Mouse (Mus musculus): ENCODE measurements around the gene Rps6ka3. TPM values are rescaled to one million over a fixed set of nuclear protein-coding genes. Genes with fewer than 3 reads are reported as not detected.
A peak's percentile ranks its signal among the peaks of the same experiment; 100 is the strongest.

Gene Rps6ka3
- polyA plus RNA-seq, 1 experiment from 2014 or later = 5.1 TPM

- Histone ChIP-seq H3K9me3 (ENCODE audit: control insufficient read depth, low read length) (no peaks in the 10 kb centered on the region), H3K4me3 (ENCODE audit: low read depth, low read length) (no peak overlapping the region), H3K9ac (ENCODE audit: low read depth, low read length) (no peak overlapping the region), H3K4me2 (no peak overlapping the region), H3K4me1 (replicated peaks; ENCODE audit: control insufficient read depth, insufficient read depth, low read length) (no peaks in the 10 kb centered on the region), H3K27ac (ENCODE audit: low read depth, low read length) (no peak overlapping the region), H3K27me3 (replicated peaks; ENCODE audit: control insufficient read depth, insufficient read depth, low read length) (no peaks in the 10 kb centered on the region), H3K36me3 (ENCODE audit: control insufficient read depth, insufficient read depth, low read length) (no peaks in the 10 kb centered on the region)
- no peak for DNase-seq (ENCODE audit: low spot score)
- ATAC-seq (replicated peaks; ENCODE audit: low FRiP score) = no peak
- WGBS = 100% methylated on average over 1 of the region's 1 CpGs
Measured at GRCm38 (mm10) chrX:159295879-159296278, 85.8 kb downstream of the Rps6ka3 start.

- H3K4me3 ChIP-seq (ENCODE audit: low read depth, low read length) = 0 out of 2 replicates have a peak overlapping the region, but pooled peaks have one; percentile 10
- ATAC-seq (replicated peaks; ENCODE audit: low FRiP score) (no peak), DNase-seq (ENCODE audit: low spot score) (peak; percentile 29)
- no peak overlapping the region for H3K9ac ChIP-seq (ENCODE audit: low read depth, low read length)
- H3K27ac ChIP-seq (ENCODE audit: low read depth, low read length) = no peak overlapping the region
- H3K27me3 ChIP-seq (replicated peaks; ENCODE audit: control insufficient read depth, insufficient read depth, low read length) = no peaks in the 10 kb centered on the region
- no peaks in the 10 kb centered on the region for H3K36me3 ChIP-seq (ENCODE audit: control insufficient read depth, insufficient read depth, low read length)
- 62% methylated on average over 11 of the region's 11 CpGs for WGBS
- H3K4me1 ChIP-seq (replicated peaks; ENCODE audit: control insufficient read depth, insufficient read depth, low read length) = no peaks in the 10 kb centered on the region
- H3K9me3 ChIP-seq (ENCODE audit: control insufficient read depth, low read length) = no peaks in the 10 kb centered on the region
- H3K4me2 ChIP-seq = peak overlapping the region; percentile 43
Measured at GRCm38 (mm10) chrX:159302349-159303311, 92.5 kb downstream of the Rps6ka3 start.

GRCm38 (mm10) chrX:159315293-159315692, 105.2 kb downstream of the Rps6ka3 start:
- no peak overlapping the region for H3K4me2 ChIP-seq
- no peak for ATAC-seq (replicated peaks; ENCODE audit: low FRiP score)
- no peak overlapping the region for H3K4me3 ChIP-seq (ENCODE audit: low read depth, low read length)
- H3K27ac ChIP-seq (ENCODE audit: low read depth, low read length) = no peak overlapping the region
- DNase-seq (ENCODE audit: low spot score) = no peak
- H3K9me3 ChIP-seq (ENCODE audit: control insufficient read depth, low read length) = no peaks in the 10 kb centered on the region
- no peak overlapping the region for H3K9ac ChIP-seq (ENCODE audit: low read depth, low read length)
- no peaks in the 10 kb centered on the region for H3K4me1 ChIP-seq (replicated peaks; ENCODE audit: control insufficient read depth, insufficient read depth, low read length)
- no peaks in the 10 kb centered on the region for H3K27me3 ChIP-seq (replicated peaks; ENCODE audit: control insufficient read depth, insufficient read depth, low read length)
- no peaks in the 10 kb centered on the region for H3K36me3 ChIP-seq (ENCODE audit: control insufficient read depth, insufficient read depth, low read length)
- WGBS = 77% methylated on average over 7 of the region's 7 CpGs

GRCm38 (mm10) chrX:159321342-159321741, 111.2 kb downstream of the Rps6ka3 start:
- Histone ChIP-seq H3K27ac (ENCODE audit: low read depth, low read length) (no peak overlapping the region), H3K4me1 (replicated peaks; ENCODE audit: control insufficient read depth, insufficient read depth, low read length) (no peaks in the 10 kb centered on the region), H3K9me3 (ENCODE audit: control insufficient read depth, low read length) (no peaks in the 10 kb centered on the region), H3K4me3 (ENCODE audit: low read depth, low read length) (no peak overlapping the region), H3K27me3 (replicated peaks; ENCODE audit: control insufficient read depth, insufficient read depth, low read length) (no peaks in the 10 kb centered on the region), H3K9ac (ENCODE audit: low read depth, low read length) (no peak overlapping the region), H3K4me2 (no peak overlapping the region), H3K36me3 (ENCODE audit: control insufficient read depth, insufficient read depth, low read length) (no peaks in the 10 kb centered on the region)
- WGBS = 31% methylated on average over 8 of the region's 8 CpGs
- ATAC-seq (replicated peaks; ENCODE audit: low FRiP score) = no peak
- DNase-seq (ENCODE audit: low spot score) = peak; percentile 32

GRCm38 (mm10) chrX:159364506-159364905, 154.4 kb downstream of the Rps6ka3 start:
- DNase-seq (ENCODE audit: low spot score) (no peak), ATAC-seq (replicated peaks; ENCODE audit: low FRiP score) (no peak)
- WGBS = 89% methylated on average over 3 of the region's 3 CpGs

GRCm38 (mm10) chrX:159371831-159372752, 162.0 kb downstream of the Rps6ka3 start, which contains the start of gene Eif1ax:
Gene Eif1ax, plus strand, starts transcription at chrX:159372178.
- Histone ChIP-seq H3K36me3 (ENCODE audit: control insufficient read depth, insufficient read depth, low read length) (no peaks in the 10 kb centered on the region), H3K4me1 (replicated peaks; ENCODE audit: control insufficient read depth, insufficient read depth, low read length) (0 out of 2 replicates have a peak, but pooled peaks cover 4% of the 10 kb centered on the region), H3K27me3 (replicated peaks; ENCODE audit: control insufficient read depth, insufficient read depth, low read length) (no peaks in the 10 kb centered on the region), H3K4me3 (ENCODE audit: low read depth, low read length) (peak within 1 kb of the TSS; percentile 76), H3K27ac (ENCODE audit: low read depth, low read length) (peak within 1 kb of the TSS; percentile 71), H3K9ac (ENCODE audit: low read depth, low read length) (peak within 1 kb of the TSS; percentile 78), H3K4me2 (peak within 1 kb of the TSS; percentile 65), H3K9me3 (ENCODE audit: control insufficient read depth, low read length) (no peaks in the 10 kb centered on the region)
- ATAC-seq (replicated peaks; ENCODE audit: low FRiP score) (peak; percentile 99), DNase-seq (ENCODE audit: low spot score) (peak; percentile 70)
- WGBS = 9% methylated on average over 55 of the region's 76 CpGs

More at GRCm38 (mm10) chrX:159364506-159364905, 154.4 kb downstream of the Rps6ka3 start:
- Histone ChIP-seq H3K4me2 (no peak overlapping the region), H3K9me3 (ENCODE audit: control insufficient read depth, low read length) (no peaks in the 10 kb centered on the region), H3K27me3 (replicated peaks; ENCODE audit: control insufficient read depth, insufficient read depth, low read length) (no peaks in the 10 kb centered on the region), H3K4me1 (replicated peaks; ENCODE audit: control insufficient read depth, insufficient read depth, low read length) (no peaks in the 10 kb centered on the region), H3K4me3 (ENCODE audit: low read depth, low read length) (no peak overlapping the region), H3K27ac (ENCODE audit: low read depth, low read length) (no peak overlapping the region), H3K36me3 (ENCODE audit: control insufficient read depth, insufficient read depth, low read length) (no peaks in the 10 kb centered on the region; the same call in 1 of the 2 replicates), H3K9ac (ENCODE audit: low read depth, low read length) (no peak overlapping the region)

GRCm38 (mm10) chrX:159372753-159373144, 162.6 kb downstream of the Rps6ka3 start:
- H3K9ac ChIP-seq (ENCODE audit: low read depth, low read length) = peak overlapping the region; percentile 78
- DNase-seq (ENCODE audit: low spot score) = no peak
- WGBS = 13% methylated on average over 9 of the region's 9 CpGs
- H3K4me2 ChIP-seq = peak overlapping the region; percentile 65
- peak overlapping the region; percentile 76 for H3K4me3 ChIP-seq (ENCODE audit: low read depth, low read length)
- no peaks in the 10 kb centered on the region for H3K9me3 ChIP-seq (ENCODE audit: control insufficient read depth, low read length)
- H3K4me1 ChIP-seq (replicated peaks; ENCODE audit: control insufficient read depth, insufficient read depth, low read length) = 0 out of 2 replicates have a peak, but pooled peaks cover 4% of the 10 kb centered on the region
- no peak for ATAC-seq (replicated peaks; ENCODE audit: low FRiP score)
- no peak overlapping the region for H3K27ac ChIP-seq (ENCODE audit: low read depth, low read length)
- no peaks in the 10 kb centered on the region for H3K27me3 ChIP-seq (replicated peaks; ENCODE audit: control insufficient read depth, insufficient read depth, low read length)
- no peaks in the 10 kb centered on the region for H3K36me3 ChIP-seq (ENCODE audit: control insufficient read depth, insufficient read depth, low read length)

GRCm38 (mm10) chrX:159387105-159387504, 177.0 kb downstream of the Rps6ka3 start:
- no peaks in the 10 kb centered on the region for H3K4me1 ChIP-seq (replicated peaks; ENCODE audit: control insufficient read depth, insufficient read depth, low read length)
- no peaks in the 10 kb centered on the region for H3K9me3 ChIP-seq (ENCODE audit: control insufficient read depth, low read length)
- WGBS = 88% methylated on average over 9 of the region's 9 CpGs

More at GRCm38 (mm10) chrX:159387105-159387504, 177.0 kb downstream of the Rps6ka3 start:
- Histone ChIP-seq H3K4me2 (no peak overlapping the region), H3K36me3 (ENCODE audit: control insufficient read depth, insufficient read depth, low read length) (no peaks in the 10 kb centered on the region; the same call in 1 of the 2 replicates), H3K4me3 (ENCODE audit: low read depth, low read length) (no peak overlapping the region), H3K27ac (ENCODE audit: low read depth, low read length) (no peak overlapping the region), H3K27me3 (replicated peaks; ENCODE audit: control insufficient read depth, insufficient read depth, low read length) (no peaks in the 10 kb centered on the region), H3K9ac (ENCODE audit: low read depth, low read length) (no peak overlapping the region)
- DNase-seq (ENCODE audit: low spot score) (no peak), ATAC-seq (replicated peaks; ENCODE audit: low FRiP score) (no peak)

Measured in liver, embryonic 11.5 days (tissue).